Mouse (Mus musculus) heart, postnatal 36 days (tissue): Measurements from ENCODE around the gene Rorc. TPM values are rescaled to one million over a fixed set of nuclear protein-coding genes. Genes with fewer than 3 reads are reported as not detected.

Source experiments
- DNase-seq, 2 experiments: peaks; one replicate each; pipeline ENCODE4 v3.0.0; 2021 to 2022
- intact Hi-C: fragments of 180-260 bp; cut with DNase I; formaldehyde crosslinking; loops from one replicate; pipeline ENCODE4 v1.15.1; 2025
- total RNA-seq, 2 experiments: library from RNA; stranded (reverse); gene quantifications; 2 replicates each; pipeline ENCODE4 v1.2.3; 2021

The Rorc gene
- total RNA-seq, 2 experiments from 2014 or later, result 31.9 to 48.1 TPM

- peak in 1 of 2 experiments; percentile 5 for DNase-seq
- intact Hi-C loops, result no loop called here
Measured at GRCm38 (mm10) chr3:94412530-94412929, 39.9 kb downstream of the Rorc start.

- peak; percentile 85 to 86 for DNase-seq
- intact Hi-C loops, result no loop called here
Measured at GRCm38 (mm10) chr3:94413031-94413679, 40.6 kb downstream of the Rorc start, which contains the start of gene Tdrkh. Gene Tdrkh (plus strand): TSS chr3:94413273.

GRCm38 (mm10) chr3:94430980-94431379 is 58.4 kb downstream of the Rorc start:
- intact Hi-C loops, result no loop called here
- DNase-seq, result no peak

- no peak for DNase-seq
- intact Hi-C loops, result no loop called here
Measured at GRCm38 (mm10) chr3:94434305-94434704, 61.7 kb downstream of the Rorc start.

- intact Hi-C loops, result no loop called here
Measured at GRCm38 (mm10) chr3:94436420-94436819, 63.8 kb downstream of the Rorc start.

GRCm38 (mm10) chr3:94441182-94441581 is 68.6 kb downstream of the Rorc start:
- no peak for DNase-seq
- intact Hi-C loops, result loop anchor here (5.0 kb wide), 1 partner anchor 74 kb away; no protein-coding TSS in a partner anchor

More at GRCm38 (mm10) chr3:94436420-94436819, 63.8 kb downstream of the Rorc start:
- DNase-seq, result no peak

GRCm38 (mm10) chr3:94442951-94443596 is 70.5 kb downstream of the Rorc start, which contains the start of gene Mrpl9:
Gene Mrpl9 (plus strand): TSS chr3:94443318.
- intact Hi-C loops, result loop anchor here (5.0 kb wide), 1 partner anchor 76 kb away; no protein-coding TSS in a partner anchor
- peak; percentile 96 to 97 for DNase-seq

- no peak for DNase-seq
- intact Hi-C loops, result loop anchor here (5.0 kb wide), 1 partner anchor 76 kb away; no protein-coding TSS in a partner anchor
Measured at GRCm38 (mm10) chr3:94443597-94443964, 71.0 kb downstream of the Rorc start, which contains the start of gene Oaz3. Gene Oaz3 (minus strand): TSS chr3:94443915.

Other genes with a start within 250 kb of the Rorc start
- gene Gm10696, start 194.6 kb upstream of the Rorc start, total RNA-seq, result not detected
- not detected for gene Gm5286, start 176.1 kb upstream of the Rorc start, total RNA-seq
- gene Gm4778, start 108.8 kb upstream of the Rorc start, total RNA-seq, result not detected
- gene Them4, start 62.7 kb upstream of the Rorc start, total RNA-seq, result 10 to 100 TPM; 13.7 to 15.6 TPM
- not detected for gene Them5, start 30.7 kb upstream of the Rorc start, total RNA-seq
- gene C2cd4d, start 10.4 kb upstream of the Rorc start, total RNA-seq, result under 1 TPM in 1 of 2 experiments, not detected in 1; 0.27 TPM
- gene Lingo4, start 25.7 kb downstream of the Rorc start, total RNA-seq, result under 1 TPM; 0.11 to 0.16 TPM
- 1 to 10 TPM; 4.0 to 5.1 TPM for gene Tdrkh, start 40.5 kb downstream of the Rorc start, total RNA-seq
- 10 to 100 TPM; 68.6 to 74.2 TPM for gene Mrpl9, start 70.5 kb downstream of the Rorc start, total RNA-seq
- gene Oaz3, start 71.1 kb downstream of the Rorc start, total RNA-seq, result not detected
- under 1 TPM in 1 of 2 experiments, not detected in 1; 0.19 TPM for gene Celf3, start 105.5 kb downstream of the Rorc start, total RNA-seq
- gene Riiad1, start 107.5 kb downstream of the Rorc start, total RNA-seq, result 1 to 10 TPM in 1 of 2 experiments, under 1 TPM in 1; 0.46 to 1.2 TPM
- 10 to 100 TPM; 27.8 to 28.8 TPM for gene Snx27, start 209.9 kb downstream of the Rorc start, total RNA-seq